Mouse (Mus musculus) intestine, embryonic 14.5 days (tissue): ENCODE measurements around the gene Tmem176b. TPM values are rescaled to one million over a fixed set of nuclear protein-coding genes. Genes with fewer than 3 reads are reported as not detected.

Source experiments
- ATAC-seq: fragments of 200-750 bp; cut with Nextera tagmentation; replicated peaks from 2 replicates; pipeline ENCODE4 v1.8.0; 2017; ENCODE audit warnings: low read depth, moderate number of reproducible peaks, moderate TSS enrichment, moderate library complexity; ENCODE audit not compliant: low FRiP score, low TSS enrichment
- DNase-seq: peaks from one replicate; pipeline ENCODE4 v3.0.0-alpha.2; 2018; ENCODE audit warnings: low spot score
- H3K27ac ChIP-seq: fragments of 300-500 bp; sonication (generic); 2 replicates; pipeline ENCODE4 v1.5.1; 2014; ENCODE audit warnings: low read depth, mild to moderate bottlenecking, control low read depth
- H3K27me3 ChIP-seq: fragments of 300-500 bp; sonication (generic); replicated peaks from 2 replicates; pipeline ENCODE4 v1.6.1; 2014; ENCODE audit warnings: low read length, control low read depth; ENCODE audit not compliant: control insufficient read depth, insufficient read depth
- H3K36me3 ChIP-seq: fragments of 300-500 bp; sonication (generic); 2 replicates; pipeline ENCODE4 v1.6.1; 2014; ENCODE audit warnings: low read length, control low read depth; ENCODE audit not compliant: control insufficient read depth, insufficient read depth
- H3K4me1 ChIP-seq: fragments of 300-500 bp; sonication (generic); replicated peaks from 2 replicates; pipeline ENCODE4 v1.6.1; 2014; ENCODE audit warnings: low read length, control low read depth, mixed read lengths; ENCODE audit not compliant: control insufficient read depth, insufficient read depth
- H3K4me2 ChIP-seq: fragments of 300-500 bp; sonication (generic); 2 replicates; pipeline ENCODE4 v1.6.1; 2014; ENCODE audit warnings: low read length
- H3K4me3 ChIP-seq: fragments of 300-500 bp; sonication (generic); 2 replicates; pipeline ENCODE4 v1.5.1; 2014; ENCODE audit warnings: low read depth, low read length, control low read depth, mixed read lengths
- H3K9ac ChIP-seq: fragments of 300-500 bp; sonication (generic); 2 replicates; pipeline ENCODE4 v1.6.1; 2014; ENCODE audit warnings: mild to moderate bottlenecking, low read length
- H3K9me3 ChIP-seq: fragments of 300-500 bp; sonication (generic); 2 replicates; pipeline ENCODE4 v1.6.1; 2016; ENCODE audit warnings: low read length, control low read depth; ENCODE audit not compliant: control insufficient read depth
- whole genome bisulfite sequencing: fragments of 180-500 bp; shearing (Covaris S2); extraction: QIAGEN DNeasy Blood & Tissue Kit; methylation state at CpG from one replicate; pipeline ENCODE4 v1.1.7; 2014; 5-methylcytosine and 5-hydroxymethylcytosine counted together
- polyA plus RNA-seq: library from polyadenylated mRNA; unstranded; fragments of >200 nt; fragmentation: Nextera tagmentation; extraction: Ambion mirVana; gene quantifications from 2 replicates; pipeline ENCODE4 v1.2.1, GENCODE M21; 2014

The Tmem176b gene
- polyA plus RNA-seq, 1 experiment from 2014 or later, result 373 TPM

GRCm38 (mm10) chr6:48865152-48865745 is 24.0 kb upstream of the Tmem176b start:
- no peaks in the 10 kb centered on the region for H3K27me3 ChIP-seq
- H3K9ac ChIP-seq, result no peak overlapping the region
- H3K27ac ChIP-seq, result peak overlapping the region; percentile 69
- WGBS, result 58% methylated on average over 1 of the region's 1 CpGs
- peaks cover 16% of the 10 kb centered on the region for H3K4me1 ChIP-seq
- ATAC-seq, result peak; percentile 25
- DNase-seq, result peak; percentile 53
- no peak overlapping the region for H3K4me2 ChIP-seq
- H3K9me3 ChIP-seq, result no peaks in the 10 kb centered on the region
- no peak overlapping the region for H3K4me3 ChIP-seq
- no peaks in the 10 kb centered on the region for H3K36me3 ChIP-seq

GRCm38 (mm10) chr6:48864723-48865122 is 23.4 kb upstream of the Tmem176b start:
- no peaks in the 10 kb centered on the region for H3K27me3 ChIP-seq
- DNase-seq, result peak; percentile 66
- peak; percentile 73 for ATAC-seq
- 26% methylated on average over 3 of the region's 3 CpGs for WGBS
- peak overlapping the region; percentile 69 for H3K27ac ChIP-seq
- H3K9ac ChIP-seq, result no peak overlapping the region
- no peaks in the 10 kb centered on the region for H3K36me3 ChIP-seq
- H3K4me1 ChIP-seq, result peaks cover 16% of the 10 kb centered on the region
- no peak overlapping the region for H3K4me2 ChIP-seq
- no peak overlapping the region for H3K4me3 ChIP-seq
- H3K9me3 ChIP-seq, result no peaks in the 10 kb centered on the region

DNA sequence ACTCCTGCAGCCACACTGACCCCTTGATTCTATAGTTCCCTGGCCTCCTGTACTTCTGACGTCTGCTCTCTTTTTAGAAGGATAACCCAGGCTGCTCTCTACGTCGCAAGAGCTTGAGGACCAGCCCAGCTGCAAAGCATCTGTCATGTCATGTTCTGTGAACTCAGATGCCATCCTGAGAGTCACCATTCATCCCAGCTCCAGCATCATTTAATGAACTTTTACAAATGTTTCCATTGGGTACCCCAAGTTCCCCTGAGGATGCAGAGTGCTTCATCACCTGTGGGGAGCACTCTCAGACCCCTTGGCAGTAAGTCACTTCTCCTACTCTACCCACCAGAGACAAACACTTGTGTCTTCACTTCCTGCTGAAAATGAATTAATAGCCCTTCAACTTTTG is 22.9 kb upstream of the Tmem176b start:
- Histone ChIP-seq H3K4me1 (peaks cover 16% of the 10 kb centered on the region), H3K4me2 (no peak overlapping the region), H3K27ac (peak overlapping the region; percentile 69), H3K36me3 (no peaks in the 10 kb centered on the region), H3K4me3 (no peak overlapping the region), H3K9ac (no peak overlapping the region), H3K27me3 (no peaks in the 10 kb centered on the region), H3K9me3 (no peaks in the 10 kb centered on the region)
- WGBS, result 38% methylated on average over 3 of the region's 3 CpGs
- no peak for ATAC-seq
- DNase-seq, result peak; percentile 51

GRCm38 (mm10) chr6:48863488-48863887 is 22.2 kb upstream of the Tmem176b start:
- Histone ChIP-seq H3K9me3 (no peaks in the 10 kb centered on the region), H3K27me3 (no peaks in the 10 kb centered on the region), H3K27ac (no peak overlapping the region), H3K36me3 (no peaks in the 10 kb centered on the region), H3K4me1 (peaks cover 16% of the 10 kb centered on the region), H3K9ac (no peak overlapping the region), H3K4me3 (no peak overlapping the region), H3K4me2 (no peak overlapping the region)
- ATAC-seq (no peak), DNase-seq (peak; percentile 40)
- WGBS, result 74% methylated on average over 7 of the region's 7 CpGs

GRCm38 (mm10) chr6:48862816-48863215 is 21.5 kb upstream of the Tmem176b start:
- peak; percentile 44 for DNase-seq
- 81% methylated on average over 4 of the region's 4 CpGs for WGBS

DNA sequence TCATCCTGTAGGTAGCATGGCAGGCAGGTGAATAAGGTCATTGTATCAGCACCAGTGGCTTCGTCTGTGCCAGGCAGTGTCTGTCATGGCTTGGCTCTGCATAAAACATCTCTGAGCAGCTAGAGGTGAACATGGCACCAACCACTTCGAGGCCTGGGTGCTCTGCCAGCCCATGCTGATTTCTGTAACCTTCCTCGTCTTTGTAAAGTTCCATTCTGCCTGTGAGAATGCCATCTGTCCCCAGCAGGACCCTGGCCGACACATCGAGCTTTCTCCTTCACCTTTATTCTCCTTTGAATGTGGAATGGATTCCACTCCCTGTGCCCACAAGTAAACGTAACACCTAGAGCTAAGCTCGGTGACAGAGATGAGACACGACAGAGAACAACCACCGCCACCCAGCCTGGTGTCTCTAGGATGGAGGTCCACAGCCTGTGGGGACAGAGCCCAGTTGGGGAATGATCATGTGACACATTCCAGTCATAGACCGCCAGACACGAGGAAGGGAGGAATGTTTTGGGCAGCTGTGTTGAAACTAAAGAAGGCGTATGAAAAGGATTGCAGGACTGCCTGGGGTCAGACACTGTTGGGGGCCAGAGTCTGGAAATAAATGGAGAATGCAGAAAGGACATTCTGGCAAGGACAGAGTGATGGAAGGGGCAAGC is 20.5 kb upstream of the Tmem176b start:
- Histone ChIP-seq H3K9ac (no peak overlapping the region), H3K4me2 (no peak overlapping the region), H3K27me3 (no peaks in the 10 kb centered on the region), H3K36me3 (no peaks in the 10 kb centered on the region), H3K4me3 (no peak overlapping the region), H3K9me3 (no peaks in the 10 kb centered on the region), H3K4me1 (peaks cover 18% of the 10 kb centered on the region), H3K27ac (no peak overlapping the region)
- 76% methylated on average over 12 of the region's 12 CpGs for WGBS
- DNase-seq, result peak; percentile 41
- ATAC-seq, result no peak

More at GRCm38 (mm10) chr6:48862816-48863215, 21.5 kb upstream of the Tmem176b start:
- H3K4me1 ChIP-seq, result peaks cover 18% of the 10 kb centered on the region
- ATAC-seq, result no peak
- H3K27ac ChIP-seq, result no peak overlapping the region
- no peaks in the 10 kb centered on the region for H3K36me3 ChIP-seq
- no peaks in the 10 kb centered on the region for H3K9me3 ChIP-seq
- H3K27me3 ChIP-seq, result no peaks in the 10 kb centered on the region
- H3K4me3 ChIP-seq, result no peak overlapping the region
- no peak overlapping the region for H3K9ac ChIP-seq
- no peak overlapping the region for H3K4me2 ChIP-seq

GRCm38 (mm10) chr6:48860851-48861250 is 19.6 kb upstream of the Tmem176b start:
- no peak overlapping the region for H3K4me3 ChIP-seq
- DNase-seq (no peak), ATAC-seq (no peak)
- no peaks in the 10 kb centered on the region for H3K27me3 ChIP-seq
- H3K4me1 ChIP-seq, result peaks cover 18% of the 10 kb centered on the region
- H3K4me2 ChIP-seq, result no peak overlapping the region
- H3K9ac ChIP-seq, result no peak overlapping the region
- 81% methylated on average over 1 of the region's 1 CpGs for WGBS
- no peaks in the 10 kb centered on the region for H3K9me3 ChIP-seq
- H3K27ac ChIP-seq, result no peak overlapping the region
- no peaks in the 10 kb centered on the region for H3K36me3 ChIP-seq

DNA sequence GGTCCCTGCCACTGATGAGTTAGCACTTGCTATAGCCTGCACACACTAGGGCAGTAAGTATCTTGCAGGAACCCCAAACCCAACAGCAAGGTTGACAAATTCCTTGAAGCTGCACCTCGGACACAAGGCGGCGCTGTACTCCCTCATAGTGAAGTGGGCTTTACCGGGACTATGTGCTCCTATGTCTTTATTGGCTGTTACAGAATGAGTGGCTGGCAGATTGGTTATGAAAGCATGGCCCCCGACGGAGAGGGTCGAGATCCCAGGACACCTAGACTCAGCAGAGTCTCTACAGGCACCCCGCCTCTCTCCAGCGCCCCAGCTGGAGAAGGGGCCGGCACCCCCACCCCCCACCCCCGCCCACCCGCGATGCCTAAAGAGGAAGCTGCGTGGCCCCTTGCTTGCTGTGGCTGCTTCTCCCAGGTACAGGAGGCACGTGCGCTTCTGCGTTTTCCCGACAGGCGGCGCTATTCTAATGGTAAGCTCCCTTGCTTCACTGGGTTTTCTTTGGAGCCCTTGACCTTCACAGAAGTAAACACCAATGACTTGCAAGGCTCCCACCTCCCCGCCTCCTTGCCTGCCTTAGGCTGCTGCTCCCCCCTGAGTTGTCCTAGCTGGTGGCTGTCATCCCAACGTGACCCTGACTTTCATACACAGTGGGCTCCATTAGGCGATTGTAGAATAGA is 19.0 kb upstream of the Tmem176b start:
- Histone ChIP-seq H3K36me3 (no peaks in the 10 kb centered on the region), H3K4me1 (peaks cover 18% of the 10 kb centered on the region), H3K9me3 (no peaks in the 10 kb centered on the region), H3K4me3 (peak overlapping the region; percentile 10; the same call in 1 of the 2 replicates), H3K27ac (no peak overlapping the region), H3K4me2 (peak overlapping the region; percentile 38), H3K27me3 (no peaks in the 10 kb centered on the region), H3K9ac (no peak overlapping the region)
- DNase-seq (peak; percentile 84), ATAC-seq (peak; percentile 49)
- WGBS, result 14% methylated on average over 23 of the region's 23 CpGs
